Mouse (Mus musculus) lung, embryonic 15.5 days (tissue): ENCODE data around the gene Iars2. TPM values are rescaled to one million over a fixed set of nuclear protein-coding genes. Genes with fewer than 3 reads are reported as not detected.
"Not testable (repeated sequence)": the region's sequence is repeated elsewhere in the genome, so short reads cannot be mapped to it uniquely, and the experiment has no call there.

Source experiments
- ATAC-seq: fragments of 200-750 bp; cut with Nextera tagmentation; 2 replicates; pipeline ENCODE4 v1.8.0; 2017; ENCODE audit warnings: moderate number of reproducible peaks, borderline replicate concordance; ENCODE audit not compliant: low FRiP score, low TSS enrichment; ENCODE audit errors: extremely low read depth
- H3K27ac ChIP-seq: fragments of 300-500 bp; sonication (generic); 2 replicates; pipeline ENCODE4 v1.5.1; 2015; ENCODE audit warnings: moderate library complexity, mild to moderate bottlenecking, inconsistent platforms
- H3K27me3 ChIP-seq: fragments of 300-500 bp; sonication (generic); 2 replicates; pipeline ENCODE4 v1.6.1; 2015; ENCODE audit warnings: inconsistent platforms
- H3K36me3 ChIP-seq: fragments of 300-500 bp; sonication (generic); 2 replicates; pipeline ENCODE4 v1.6.1; 2015; ENCODE audit warnings: inconsistent platforms
- H3K4me1 ChIP-seq: fragments of 300-500 bp; sonication (generic); 2 replicates; pipeline ENCODE4 v1.6.1; 2015; ENCODE audit warnings: inconsistent platforms
- H3K4me2 ChIP-seq: fragments of 300-500 bp; sonication (generic); 2 replicates; pipeline ENCODE4 v1.6.1; 2015; ENCODE audit warnings: inconsistent platforms, mild to moderate bottlenecking, moderate library complexity
- H3K4me3 ChIP-seq: fragments of 300-500 bp; sonication (generic); 2 replicates; pipeline ENCODE4 v1.5.1; 2015; ENCODE audit warnings: mild to moderate bottlenecking, inconsistent platforms
- H3K9ac ChIP-seq: fragments of 300-500 bp; sonication (generic); 2 replicates; pipeline ENCODE4 v1.6.1; 2015; ENCODE audit warnings: inconsistent platforms
- H3K9me3 ChIP-seq: fragments of 300-500 bp; sonication (generic); 2 replicates; pipeline ENCODE4 v1.6.1; 2016; ENCODE audit warnings: inconsistent platforms
- WGBS: fragments of 180-500 bp; shearing (Covaris S2); methylation state at CpG from one replicate; pipeline ENCODE4 v1.1.7; 2015; 5-methylcytosine and 5-hydroxymethylcytosine counted together
- polyA plus RNA-seq: library from polyadenylated mRNA; unstranded; fragments of >200 nt; fragmentation: Nextera tagmentation; extraction: Ambion mirVana; gene quantifications from 2 replicates; pipeline ENCODE4 v1.2.1, GENCODE M21; 2015

Gene Iars2
- polyA plus RNA-seq, 1 experiment from 2014 or later: 28.9 TPM

DNA sequence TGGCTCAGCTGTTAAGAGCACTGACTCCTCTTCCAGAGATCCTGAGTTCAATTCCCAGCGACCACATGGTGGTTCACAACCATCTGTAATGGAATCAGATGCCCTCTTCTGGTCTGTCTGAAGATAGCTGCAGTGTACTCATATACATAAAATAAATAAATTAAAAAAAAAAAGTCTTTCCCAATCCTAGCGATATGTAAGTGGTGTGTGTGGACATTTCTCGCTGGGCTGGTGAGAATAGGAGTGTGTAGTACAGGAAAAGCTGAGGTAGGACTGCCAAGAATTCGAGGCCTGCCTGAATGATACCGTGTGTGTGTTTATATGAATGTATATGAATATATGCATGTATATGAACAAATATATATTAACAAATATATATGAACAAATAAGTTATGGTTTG lies 2.2 kb upstream of the Iars2 start:
- Histone ChIP-seq H3K27me3 (no peaks in the 10 kb centered on the region), H3K4me2 (peak overlapping the region; percentile 70), H3K27ac (no peak overlapping the region), H3K4me1 (peaks cover 24% of the 10 kb centered on the region), H3K9ac (no peak overlapping the region), H3K36me3 (peaks cover 7% of the 10 kb centered on the region; the same call in 1 of the 2 replicates), H3K4me3 (peak overlapping the region; percentile 68; the same call in 1 of the 2 replicates), H3K9me3 (no peaks in the 10 kb centered on the region)
- 35% methylated on average over 5 of the region's 5 CpGs for WGBS
- no peak for ATAC-seq

GRCm38 (mm10) chr1:185329851-185330250 lies 655 bp upstream of the Iars2 start:
- Histone ChIP-seq H3K27me3 (no peaks in the 10 kb centered on the region), H3K36me3 (peaks cover 20% of the 10 kb centered on the region), H3K9me3 (no peaks in the 10 kb centered on the region), H3K4me2 (peak overlapping the region; percentile 60; the same call in 1 of the 2 replicates), H3K4me1 (peaks cover 24% of the 10 kb centered on the region), H3K4me3 (0 out of 2 replicates have a peak overlapping the region, but pooled peaks have one; percentile 82), H3K27ac (no peak overlapping the region), H3K9ac (no peak overlapping the region)
- no peak for ATAC-seq
- WGBS: 91% methylated on average over 8 of the region's 8 CpGs

- H3K27ac ChIP-seq, ATAC-seq, H3K9me3 ChIP-seq, H3K27me3 ChIP-seq: not testable (repeated sequence)
- peak overlapping the region; percentile 82 for H3K4me3 ChIP-seq
- H3K36me3 ChIP-seq: peaks cover 37% of the 10 kb centered on the region
- 40% methylated on average over 3 of the region's 3 CpGs for WGBS
- H3K4me2 ChIP-seq: peak overlapping the region; percentile 60
- peaks cover 18% of the 10 kb centered on the region for H3K4me1 ChIP-seq
- H3K9ac ChIP-seq: peak overlapping the region; percentile 86; the same call in 1 of the 2 replicates
These were observed 1.3 kb downstream of the Iars2 start for GRCm38 (mm10) chr1:185327754-185328345.

DNA sequence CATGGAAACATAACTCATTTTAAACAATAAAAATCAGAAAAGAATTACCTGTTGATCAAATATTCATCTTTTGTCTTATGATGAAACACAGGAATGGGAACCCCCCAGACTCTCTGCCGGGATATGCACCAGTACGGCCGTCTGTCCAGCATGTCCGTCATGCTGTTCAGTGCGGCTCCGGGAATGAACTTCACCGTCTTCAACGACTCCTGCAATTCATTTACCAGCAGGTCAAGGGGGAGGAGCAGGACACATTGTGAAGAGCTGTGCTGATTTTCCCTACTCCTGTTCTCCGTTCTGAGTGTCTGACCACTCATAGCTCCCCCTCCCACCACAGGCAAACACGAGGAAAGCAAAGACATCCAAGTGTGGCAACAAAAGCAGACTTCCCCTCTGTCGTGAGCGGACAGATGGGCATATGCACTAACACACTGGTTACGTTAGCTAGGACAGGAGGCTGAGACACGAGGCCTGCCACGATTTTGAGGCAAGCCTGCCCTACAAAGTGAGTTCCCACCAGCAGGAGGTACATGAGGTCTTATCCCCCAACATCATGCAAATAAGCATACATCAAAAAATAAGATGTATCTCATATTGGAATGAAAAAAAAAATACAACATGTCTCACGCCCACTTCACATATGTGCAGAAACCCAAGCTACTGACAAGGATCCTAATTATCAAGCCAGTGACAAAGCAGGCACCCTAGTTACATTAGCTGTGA lies 13.2 kb downstream of the Iars2 start:
- H3K4me3 ChIP-seq: no peak overlapping the region
- ATAC-seq: no peak
- no peak overlapping the region for H3K4me2 ChIP-seq
- peaks cover 60% of the 10 kb centered on the region for H3K36me3 ChIP-seq
- H3K9me3 ChIP-seq: no peaks in the 10 kb centered on the region
- no peaks in the 10 kb centered on the region for H3K27me3 ChIP-seq
- no peaks in the 10 kb centered on the region for H3K4me1 ChIP-seq
- 71% methylated on average over 16 of the region's 16 CpGs for WGBS
- H3K9ac ChIP-seq: no peak overlapping the region
- no peak overlapping the region for H3K27ac ChIP-seq

DNA sequence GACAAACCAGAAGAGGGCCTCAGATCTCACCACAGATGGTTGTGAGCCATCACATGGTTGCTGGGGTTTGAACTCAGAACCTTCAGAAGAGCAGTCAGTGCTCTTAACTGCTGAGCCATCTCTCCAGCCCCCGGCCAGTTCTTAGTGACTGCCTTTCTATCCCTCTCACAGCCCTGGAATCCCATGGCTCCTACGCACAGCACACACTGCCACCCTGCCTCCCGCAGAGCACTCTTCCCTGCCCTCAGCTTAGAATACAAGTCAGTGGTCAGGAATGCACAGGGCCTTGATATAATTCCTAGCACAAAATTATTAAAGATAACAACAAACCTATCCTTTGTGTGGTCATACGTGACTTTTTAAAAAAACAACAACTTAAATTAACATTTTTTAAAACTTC lies 14.7 kb downstream of the Iars2 start:
- Histone ChIP-seq H3K4me2 (no peak overlapping the region), H3K9ac (no peak overlapping the region), H3K4me1 (no peaks in the 10 kb centered on the region), H3K27me3 (no peaks in the 10 kb centered on the region), H3K9me3 (no peaks in the 10 kb centered on the region), H3K27ac (no peak overlapping the region), H3K4me3 (no peak overlapping the region), H3K36me3 (peaks cover 48% of the 10 kb centered on the region)
- ATAC-seq: no peak
- WGBS: 94% methylated on average over 4 of the region's 4 CpGs

GRCm38 (mm10) chr1:185311949-185312348 lies 17.2 kb downstream of the Iars2 start:
- H3K4me2 ChIP-seq: no peak overlapping the region
- H3K9ac ChIP-seq: no peak overlapping the region
- no peak for ATAC-seq
- peaks cover 45% of the 10 kb centered on the region for H3K36me3 ChIP-seq
- H3K9me3 ChIP-seq: no peaks in the 10 kb centered on the region
- H3K4me3 ChIP-seq: no peak overlapping the region
- peaks cover 4% of the 10 kb centered on the region; the same call in 1 of the 2 replicates for H3K4me1 ChIP-seq
- no peaks in the 10 kb centered on the region for H3K27me3 ChIP-seq
- WGBS: 74% methylated on average over 9 of the region's 9 CpGs
- no peak overlapping the region for H3K27ac ChIP-seq

- H3K4me1 ChIP-seq: peaks cover 4% of the 10 kb centered on the region; the same call in 1 of the 2 replicates
- H3K27ac ChIP-seq: no peak overlapping the region
- H3K9ac ChIP-seq: no peak overlapping the region
- H3K9me3 ChIP-seq: no peaks in the 10 kb centered on the region
- no peak overlapping the region for H3K4me2 ChIP-seq
- 40% methylated on average over 4 of the region's 4 CpGs for WGBS
- H3K27me3 ChIP-seq: no peaks in the 10 kb centered on the region
- H3K36me3 ChIP-seq: peaks cover 37% of the 10 kb centered on the region
- ATAC-seq: no peak
- H3K4me3 ChIP-seq: no peak overlapping the region
These were observed 20.3 kb downstream of the Iars2 start for GRCm38 (mm10) chr1:185308908-185309307.

- Histone ChIP-seq H3K27ac (no peak overlapping the region), H3K27me3 (no peaks in the 10 kb centered on the region), H3K4me2 (no peak overlapping the region), H3K4me3 (no peak overlapping the region), H3K4me1 (peaks cover 4% of the 10 kb centered on the region; the same call in 1 of the 2 replicates), H3K9me3 (no peaks in the 10 kb centered on the region), H3K9ac (no peak overlapping the region), H3K36me3 (peaks cover 31% of the 10 kb centered on the region)
- 94% methylated on average over 2 of the region's 2 CpGs for WGBS
- no peak for ATAC-seq
These were observed 20.9 kb downstream of the Iars2 start for GRCm38 (mm10) chr1:185308334-185308733.

DNA sequence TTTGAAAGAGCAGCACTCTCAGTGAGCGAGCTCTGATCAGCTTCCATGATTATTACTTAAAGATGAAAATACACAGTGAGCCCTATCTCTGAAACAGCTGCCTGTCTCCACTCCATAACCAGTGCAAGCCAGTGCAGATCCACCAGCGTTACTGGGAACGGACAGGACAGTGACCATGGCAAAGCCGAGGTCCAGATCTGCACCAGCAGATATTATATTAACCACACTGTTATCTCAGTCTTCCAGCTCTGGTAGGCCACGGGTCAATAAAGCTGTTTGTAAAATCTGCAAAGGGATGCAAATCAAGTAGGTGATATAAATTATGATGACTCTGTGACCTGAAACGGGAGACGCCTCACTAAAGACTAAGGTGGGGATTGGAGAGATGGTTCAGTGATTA lies 21.6 kb downstream of the Iars2 start:
- no peak for ATAC-seq
- Histone ChIP-seq H3K9me3 (no peaks in the 10 kb centered on the region), H3K4me2 (no peak overlapping the region), H3K9ac (no peak overlapping the region), H3K4me3 (no peak overlapping the region), H3K27ac (no peak overlapping the region), H3K27me3 (no peaks in the 10 kb centered on the region), H3K36me3 (peaks cover 32% of the 10 kb centered on the region), H3K4me1 (peaks cover 4% of the 10 kb centered on the region; the same call in 1 of the 2 replicates)
- 93% methylated on average over 7 of the region's 7 CpGs for WGBS

DNA sequence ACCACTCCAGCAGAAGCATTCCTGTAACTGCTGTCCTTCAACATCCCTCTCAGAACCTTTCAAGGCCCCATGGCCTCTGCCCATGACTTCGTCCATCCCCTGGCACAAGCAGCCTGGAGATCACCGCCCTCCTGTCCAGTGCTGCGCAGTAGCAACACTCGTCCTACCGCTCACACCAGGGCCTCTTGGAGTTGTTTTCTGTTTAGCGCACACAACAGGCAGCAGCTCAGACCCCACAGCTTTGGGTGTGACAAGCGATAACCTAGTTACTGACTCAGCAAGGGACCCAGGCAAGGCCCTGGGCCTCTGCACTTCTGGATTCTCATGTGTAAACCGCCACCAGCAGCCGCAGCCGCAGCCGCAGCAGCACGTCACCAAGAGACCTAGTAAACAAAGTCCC lies 22.4 kb downstream of the Iars2 start:
- ATAC-seq: no peak
- 95% methylated on average over 12 of the region's 12 CpGs for WGBS
- Histone ChIP-seq H3K4me3 (no peak overlapping the region), H3K4me2 (no peak overlapping the region), H3K27me3 (no peaks in the 10 kb centered on the region), H3K9me3 (no peaks in the 10 kb centered on the region), H3K4me1 (peaks cover 4% of the 10 kb centered on the region; the same call in 1 of the 2 replicates), H3K36me3 (peaks cover 28% of the 10 kb centered on the region), H3K27ac (no peak overlapping the region), H3K9ac (no peak overlapping the region)

DNA sequence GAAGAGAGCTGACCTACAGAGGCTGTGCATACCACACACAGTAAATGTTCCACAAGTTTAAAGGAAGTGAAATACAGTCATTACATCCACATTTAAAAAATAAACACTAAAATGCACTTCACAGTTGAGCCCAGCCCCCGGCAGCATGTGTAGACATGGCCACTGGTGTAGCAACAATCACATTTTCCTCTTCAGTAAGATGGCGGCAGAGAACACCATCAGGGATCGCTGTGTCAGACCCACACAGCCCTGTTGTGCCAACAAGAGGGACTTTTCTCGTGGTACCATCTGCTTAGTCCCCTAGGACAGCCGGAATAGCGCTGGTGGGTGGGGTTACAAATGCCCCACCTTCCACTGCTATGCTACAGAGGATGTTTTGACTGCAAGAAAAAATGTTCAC lies 26.4 kb downstream of the Iars2 start:
- Histone ChIP-seq H3K27me3 (no peaks in the 10 kb centered on the region), H3K9ac (no peak overlapping the region), H3K4me3 (no peak overlapping the region), H3K4me2 (no peak overlapping the region), H3K36me3 (peaks cover 35% of the 10 kb centered on the region), H3K4me1 (no peaks in the 10 kb centered on the region), H3K27ac (no peak overlapping the region), H3K9me3 (no peaks in the 10 kb centered on the region)
- ATAC-seq: no peak
- 93% methylated on average over 6 of the region's 6 CpGs for WGBS

GRCm38 (mm10) chr1:185298496-185298895 lies 30.7 kb downstream of the Iars2 start:
- WGBS: 95% methylated on average over 8 of the region's 8 CpGs
- Histone ChIP-seq H3K9ac (no peak overlapping the region), H3K4me1 (no peaks in the 10 kb centered on the region), H3K9me3 (no peaks in the 10 kb centered on the region), H3K4me2 (no peak overlapping the region), H3K36me3 (peaks cover 54% of the 10 kb centered on the region), H3K27me3 (no peaks in the 10 kb centered on the region), H3K4me3 (no peak overlapping the region), H3K27ac (no peak overlapping the region)
- no peak for ATAC-seq
